Mouse (Mus musculus) CH12.LX (cell line): ENCODE data around the gene Trim59. TPM values are rescaled to one million over a fixed set of nuclear protein-coding genes. Genes with fewer than 3 reads are reported as not detected.

ENCODE experiments used
- polyA plus RNA-seq: library from polyadenylated mRNA; unstranded; fragments of >175 nt; gene quantifications from 2 replicates; pipeline ENCODE4 v1.2.1, GENCODE M21; 2012; ENCODE audit warnings: low read depth; ENCODE audit not compliant: insufficient read length
- total RNA-seq, 2 experiments: library from RNA; depleted of rRNA; stranded (reverse); fragments of 300-350 nt in 1 of 2; fragments of >200 nt in 1 of 2; gene quantifications; 2 replicates each; pipeline ENCODE4 v1.2.3; 2012 to 2014

Trim59 gene
- total and polyA plus RNA-seq, 3 experiments: 7.4 to 42.9 (median 29.1) TPM

Other genes with a start within 250 kb of the Trim59 start
- 0.04 and 0.08 TPM in 2 replicates for gene 1110032F04Rik, start 175.2 kb downstream of the Trim59 start, total RNA-seq (2012; rRNA removed)
- not detected in 2 replicates for gene 1110032F04Rik, start 175.2 kb downstream of the Trim59 start, total RNA-seq (2014; rRNA removed)
- gene 1110032F04Rik, start 175.2 kb downstream of the Trim59 start, polyA plus RNA-seq: not detected in 2 replicates
- gene Ift80, start 40.2 kb downstream of the Trim59 start, total RNA-seq (2012; rRNA removed): 9.6 and 10.8 TPM in 2 replicates
- 13.8 and 15.8 TPM in 2 replicates for gene Ift80, start 40.2 kb downstream of the Trim59 start, total RNA-seq (2014; rRNA removed)
- gene Ift80, start 40.2 kb downstream of the Trim59 start, polyA plus RNA-seq: 11.5 and 13.3 TPM in 2 replicates
- gene Smc4, start 40.0 kb downstream of the Trim59 start, total RNA-seq (2012; rRNA removed): 57.2 and 68.8 TPM in 2 replicates
- gene Smc4, start 40.0 kb downstream of the Trim59 start, total RNA-seq (2014; rRNA removed): 140 and 177 TPM in 2 replicates
- 105 and 116 TPM in 2 replicates for gene Smc4, start 40.0 kb downstream of the Trim59 start, polyA plus RNA-seq
- 16.9 and 23.9 TPM in 2 replicates for gene Kpna4, start 82.4 kb upstream of the Trim59 start, total RNA-seq (2012; rRNA removed)
- 25.7 and 28.8 TPM in 2 replicates for gene Kpna4, start 82.4 kb upstream of the Trim59 start, total RNA-seq (2014; rRNA removed)
- 54.0 and 54.9 TPM in 2 replicates for gene Kpna4, start 82.4 kb upstream of the Trim59 start, polyA plus RNA-seq
- not detected in 2 replicates for gene Arl14, start 177.7 kb upstream of the Trim59 start, total RNA-seq (2012; rRNA removed)
- not detected in 2 replicates for gene Arl14, start 177.7 kb upstream of the Trim59 start, total RNA-seq (2014; rRNA removed)
- not detected in 2 replicates for gene Arl14, start 177.7 kb upstream of the Trim59 start, polyA plus RNA-seq